Mouse (Mus musculus): ENCODE data around the gene Tma7.

Gene Tma7

DNA sequence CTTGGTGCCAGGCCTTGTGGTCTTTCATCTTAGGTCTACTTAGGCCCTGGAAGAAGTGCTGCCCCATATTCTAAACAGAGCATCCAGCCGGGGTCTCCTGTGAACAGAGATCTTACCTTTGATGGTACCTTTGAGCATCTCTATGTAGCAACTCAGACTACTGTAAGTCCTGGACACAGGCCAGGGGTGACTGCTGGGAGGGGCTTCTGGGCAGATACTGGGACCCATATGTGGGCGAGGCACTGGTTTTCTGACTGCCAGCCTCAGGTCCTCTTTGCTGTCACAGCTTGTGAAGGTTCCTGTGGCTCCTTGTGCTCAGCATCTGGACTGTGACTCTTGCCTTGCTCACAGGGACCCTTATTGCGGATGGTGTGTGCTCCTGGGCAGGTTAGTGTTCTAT, 20.2 kb upstream of the Tma7 start:
- DNase-seq (ENCODE audit: low spot score), result no peak

GRCm38 (mm10) chr9:109101933-109102445, 19.6 kb upstream of the Tma7 start:
- no peak for DNase-seq (ENCODE audit: low spot score)

GRCm38 (mm10) chr9:109100307-109100928, 18.0 kb upstream of the Tma7 start:
- no peak for DNase-seq (ENCODE audit: low spot score)

DNA sequence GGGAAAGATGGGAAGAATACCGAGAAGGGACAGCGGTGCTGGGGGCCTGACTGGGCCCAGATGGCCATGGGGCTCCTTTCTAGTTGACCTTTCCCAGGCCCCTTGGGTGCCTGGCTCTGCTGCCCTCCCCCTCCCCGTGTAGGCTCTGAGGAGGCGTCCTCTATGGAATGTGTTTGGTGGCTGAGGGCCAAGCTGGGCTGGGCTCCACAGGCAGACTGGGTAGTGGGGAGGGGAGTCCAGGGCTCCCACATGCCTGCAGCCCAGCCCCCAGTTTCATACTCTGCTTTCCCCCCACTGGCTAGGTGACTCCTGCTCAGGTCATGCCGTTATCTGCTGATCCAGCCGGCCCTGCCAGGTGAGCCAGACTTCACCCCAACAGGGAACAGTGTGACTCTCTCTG, 16.6 kb upstream of the Tma7 start:
- DNase-seq (ENCODE audit: low spot score), result peak; percentile 47

- DNase-seq (ENCODE audit: low spot score), result no peak
These were observed 16.0 kb upstream of the Tma7 start for GRCm38 (mm10) chr9:109098366-109098765.

DNA sequence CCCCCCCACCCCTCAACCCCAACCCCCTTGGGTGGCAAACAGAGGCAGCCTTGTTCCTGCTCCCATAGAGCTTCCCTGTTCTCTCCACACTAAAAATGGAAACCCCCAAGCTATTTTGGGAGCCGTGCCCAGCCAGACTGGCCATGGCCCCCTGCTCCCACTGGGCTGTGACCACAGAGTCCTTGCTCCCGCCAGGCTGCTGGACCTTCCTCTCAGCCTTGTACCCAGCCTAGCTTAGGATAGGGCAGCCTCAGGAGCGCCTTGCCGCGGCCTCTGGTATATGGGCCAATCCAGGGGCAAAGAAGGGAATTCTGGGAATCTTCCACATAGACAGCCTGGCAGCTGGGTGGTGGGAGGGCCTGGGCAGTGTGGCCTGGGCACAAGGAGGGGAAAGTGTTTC, 15.4 kb upstream of the Tma7 start:
- no peak for DNase-seq (ENCODE audit: low spot score)

GRCm38 (mm10) chr9:109097291-109097690, 14.9 kb upstream of the Tma7 start:
- no peak for DNase-seq (ENCODE audit: low spot score)

DNA sequence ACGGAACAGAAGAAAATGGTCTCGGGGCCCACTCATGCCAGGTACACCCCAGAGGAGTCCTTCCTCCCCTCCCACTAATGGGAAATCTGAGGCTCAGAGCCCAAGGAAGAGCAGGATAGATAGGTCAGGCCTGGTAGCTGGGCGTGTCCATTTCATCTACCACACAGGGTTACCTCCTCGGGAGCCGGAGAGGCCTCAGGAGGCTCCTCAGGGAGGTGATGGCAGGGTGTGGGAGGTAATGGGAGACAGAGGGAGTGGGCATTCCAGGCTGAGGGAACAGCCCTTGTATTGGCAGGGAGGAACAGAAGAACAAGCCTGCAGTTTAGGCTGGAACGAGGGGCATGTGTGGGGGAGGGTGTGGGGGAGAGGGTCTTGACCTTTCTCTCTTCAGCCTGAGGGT, 14.5 kb upstream of the Tma7 start:
- DNase-seq (ENCODE audit: low spot score), result no peak

DNA sequence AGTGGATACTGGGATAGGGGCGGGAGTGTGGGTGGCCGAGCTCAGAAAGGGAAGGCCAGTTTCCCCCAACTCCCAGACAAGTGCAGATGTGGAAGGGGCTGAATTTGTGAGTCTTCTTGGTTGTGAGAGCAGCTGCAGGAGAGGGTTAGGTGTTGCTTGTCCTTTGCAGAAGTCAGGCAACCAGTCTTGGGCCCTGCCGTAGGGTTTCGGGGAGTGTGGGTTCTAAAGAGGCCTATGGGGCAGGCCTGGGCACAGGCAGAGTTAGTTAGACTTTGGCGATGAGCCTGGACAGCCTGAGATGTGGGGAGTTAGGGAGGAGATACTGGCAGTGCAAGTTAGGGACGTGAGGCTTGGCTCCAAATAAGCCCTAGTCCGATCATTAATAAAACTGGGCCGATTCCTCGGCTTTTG, 13.9 kb upstream of the Tma7 start:
- DNase-seq (ENCODE audit: low spot score), result no peak

- DNase-seq (ENCODE audit: low spot score), result peak; percentile 61
These were observed 13.0 kb upstream of the Tma7 start, which contains the start of gene Plxnb1 for GRCm38 (mm10) chr9:109095137-109095982. Gene Plxnb1, plus strand, starts transcription at chr9:109095389.

- DNase-seq (ENCODE audit: low spot score), result no peak
These were observed 12.3 kb upstream of the Tma7 start for GRCm38 (mm10) chr9:109094553-109095136.

GRCm38 (mm10) chr9:109093786-109094552, 11.6 kb upstream of the Tma7 start:
- DNase-seq (ENCODE audit: low spot score), result no peak

DNA sequence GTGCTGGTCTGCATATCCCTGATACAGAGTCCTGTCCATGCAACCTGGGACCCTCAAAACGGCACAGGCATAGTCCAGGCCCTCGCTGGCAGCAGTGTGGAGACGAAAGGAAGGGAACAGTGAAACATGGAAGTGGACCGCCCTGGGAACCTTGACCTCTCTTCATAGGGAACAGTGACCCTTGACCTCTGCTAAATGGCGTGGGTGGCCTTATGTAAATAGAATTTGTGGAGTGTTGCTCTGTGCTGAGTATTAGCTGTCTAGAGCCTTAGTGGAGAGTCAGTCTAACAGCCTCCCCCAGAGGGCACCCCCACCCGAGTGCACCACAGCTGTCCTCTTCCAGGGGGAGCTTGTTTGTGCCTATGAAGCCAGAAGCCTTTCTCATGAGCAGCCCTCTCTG, 10.4 kb upstream of the Tma7 start:
- DNase-seq (ENCODE audit: low spot score), result no peak

GRCm38 (mm10) chr9:109091802-109092201, 9.4 kb upstream of the Tma7 start:
- DNase-seq (ENCODE audit: low spot score), result no peak

- no peak for DNase-seq (ENCODE audit: low spot score)
These were observed 8.1 kb upstream of the Tma7 start for GRCm38 (mm10) chr9:109090446-109090845.

- DNase-seq (ENCODE audit: low spot score), result no peak
These were observed 5.6 kb upstream of the Tma7 start for GRCm38 (mm10) chr9:109087987-109088386.

- DNase-seq (ENCODE audit: low spot score), result no peak
These were observed 2.5 kb upstream of the Tma7 start for GRCm38 (mm10) chr9:109084922-109085321.

DNA sequence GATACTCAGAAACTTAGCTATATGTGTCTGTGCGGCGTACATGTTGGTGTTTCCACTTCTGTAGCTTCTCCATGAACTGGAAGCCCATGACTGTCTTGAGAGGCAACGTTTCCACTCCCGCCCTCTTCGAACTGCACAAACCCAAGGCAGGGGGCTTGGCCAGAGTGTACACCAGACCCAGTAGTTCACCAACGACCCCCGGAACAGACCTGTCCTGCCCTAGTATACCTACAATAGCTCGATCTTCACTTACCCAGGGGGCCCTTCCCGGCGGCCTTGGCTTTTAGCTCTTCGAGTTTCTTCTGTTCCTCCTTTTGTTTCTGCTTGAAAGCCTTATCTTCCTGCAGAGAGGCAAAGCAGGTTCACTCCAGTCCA, 651 bp downstream of the Tma7 start:
- no peak for DNase-seq (ENCODE audit: low spot score)

DNA sequence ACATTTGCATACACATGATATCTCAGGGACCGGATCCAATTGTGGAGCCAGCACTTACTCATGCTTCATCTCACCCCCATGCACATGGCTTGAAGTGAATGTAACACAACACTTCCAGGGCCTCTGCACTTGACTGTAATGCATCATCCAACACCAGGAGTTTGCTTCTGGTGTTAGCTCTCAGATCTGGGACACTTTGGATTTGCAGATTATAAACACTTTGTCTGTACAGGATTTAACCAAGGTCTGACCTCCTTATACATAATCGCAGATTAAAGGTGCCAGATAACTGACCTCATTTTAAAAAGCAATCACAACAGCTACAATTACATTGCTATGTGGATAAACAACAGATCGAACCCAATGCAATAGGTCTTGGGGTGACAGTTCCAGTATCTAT, 1.9 kb downstream of the Tma7 start:
- no peak for DNase-seq (ENCODE audit: low spot score)

DNA sequence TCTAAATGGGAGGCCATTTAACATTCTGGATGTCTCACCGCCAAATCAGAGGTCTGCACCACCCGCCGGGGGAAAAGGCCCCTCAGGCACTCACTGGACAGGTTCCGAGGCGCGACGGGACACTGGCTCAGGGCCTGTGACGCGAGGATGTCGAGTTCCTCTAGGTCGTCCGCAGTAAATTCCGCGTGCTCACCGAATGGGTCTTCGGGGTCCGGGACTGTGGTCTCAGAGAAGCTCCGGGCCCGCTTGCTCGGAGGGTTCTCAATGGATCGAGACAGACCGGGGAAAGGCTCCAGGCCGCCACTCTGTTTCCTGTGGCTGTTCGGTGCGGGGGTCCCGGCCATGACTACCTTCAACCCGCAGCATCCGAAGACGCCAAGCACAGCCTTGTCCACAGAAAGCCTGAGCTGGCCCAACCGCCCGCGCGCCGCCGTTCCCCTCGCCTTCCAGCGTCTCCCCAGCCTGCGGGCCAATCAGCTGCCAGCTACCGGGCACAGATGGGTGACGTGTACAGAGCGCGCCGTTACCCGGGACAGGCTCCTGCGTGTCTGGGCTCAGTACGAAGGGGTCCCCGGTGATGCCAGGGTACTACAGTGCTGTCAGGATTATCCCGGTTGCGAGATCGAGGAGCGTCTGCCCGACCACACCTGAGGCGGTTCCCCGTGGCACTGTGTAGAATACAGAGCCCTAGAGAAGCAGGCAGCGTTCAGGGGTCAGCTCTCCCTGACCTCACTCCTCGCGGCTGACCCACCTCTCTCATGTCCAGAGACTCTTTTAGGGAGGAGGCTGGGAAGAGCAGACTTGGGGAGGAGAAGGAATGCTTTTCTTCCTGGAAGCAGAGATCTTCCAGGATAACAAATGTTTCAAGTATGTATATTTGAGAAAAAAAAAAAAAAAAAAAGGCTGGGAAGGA, 8.5 kb downstream of the Tma7 start, which contains the start of gene Atrip:
TSS of gene Atrip (minus strand) at position 464 of the 913 bp plus-strand sequence.
- peak; percentile 90 for DNase-seq (ENCODE audit: low spot score)

GRCm38 (mm10) chr9:109068095-109068735, 14.2 kb downstream of the Tma7 start:
- DNase-seq (ENCODE audit: low spot score), result no peak

Measured in ovary, postnatal 14 days (tissue).